Mouse (Mus musculus) heart, adult 18-20 months (tissue): ENCODE results near the gene D630036H23Rik. TPM values are rescaled to one million over a fixed set of nuclear protein-coding genes. Genes with fewer than 3 reads are reported as not detected.
A peak's percentile ranks its signal among the peaks of the same experiment; 100 is the strongest.
"Not testable (repeated sequence)": the region's sequence is repeated elsewhere in the genome, so short reads cannot be mapped to it uniquely, and the experiment has no call there.

Source experiments
- DNase-seq, 2 experiments: peaks; one replicate each; pipeline ENCODE4 v3.0.0; 2021 to 2022; ENCODE audit warnings: mixed read lengths in 1 of 2
- long read RNA-seq, 2 experiments: library from polyadenylated mRNA; stranded (forward); transcript quantifications; one replicate each; pipeline ENCODE4 v2.0.0; 2021
- total RNA-seq, 2 experiments: library from RNA; stranded (reverse); gene quantifications; 2 replicates each; pipeline ENCODE4 v1.2.3; 2021

D630036H23Rik gene
- total RNA-seq = 1 to 10 TPM; 1.4 to 1.5 TPM
- long read RNA-seq, experiment 1, partial matches to known transcripts = 0 of 3 reads
- long read RNA-seq, experiment 1, other reads (novel, unspliced or antisense) = 0 of 3 reads
- long read RNA-seq, experiment 2, partial matches to known transcripts = 0 of 2 reads
- long read RNA-seq, experiment 2, other reads (novel, unspliced or antisense) = 0 of 2 reads

- DNase-seq = peak; percentile 91
Measured at GRCm38 (mm10) chr12:36381441-36382340, at the start of gene D630036H23Rik, which contains the start of gene Ispd. TSS of gene D630036H23Rik (minus strand) at chr12:36382181. TSS of gene Ispd (plus strand) at chr12:36381450.

DNA sequence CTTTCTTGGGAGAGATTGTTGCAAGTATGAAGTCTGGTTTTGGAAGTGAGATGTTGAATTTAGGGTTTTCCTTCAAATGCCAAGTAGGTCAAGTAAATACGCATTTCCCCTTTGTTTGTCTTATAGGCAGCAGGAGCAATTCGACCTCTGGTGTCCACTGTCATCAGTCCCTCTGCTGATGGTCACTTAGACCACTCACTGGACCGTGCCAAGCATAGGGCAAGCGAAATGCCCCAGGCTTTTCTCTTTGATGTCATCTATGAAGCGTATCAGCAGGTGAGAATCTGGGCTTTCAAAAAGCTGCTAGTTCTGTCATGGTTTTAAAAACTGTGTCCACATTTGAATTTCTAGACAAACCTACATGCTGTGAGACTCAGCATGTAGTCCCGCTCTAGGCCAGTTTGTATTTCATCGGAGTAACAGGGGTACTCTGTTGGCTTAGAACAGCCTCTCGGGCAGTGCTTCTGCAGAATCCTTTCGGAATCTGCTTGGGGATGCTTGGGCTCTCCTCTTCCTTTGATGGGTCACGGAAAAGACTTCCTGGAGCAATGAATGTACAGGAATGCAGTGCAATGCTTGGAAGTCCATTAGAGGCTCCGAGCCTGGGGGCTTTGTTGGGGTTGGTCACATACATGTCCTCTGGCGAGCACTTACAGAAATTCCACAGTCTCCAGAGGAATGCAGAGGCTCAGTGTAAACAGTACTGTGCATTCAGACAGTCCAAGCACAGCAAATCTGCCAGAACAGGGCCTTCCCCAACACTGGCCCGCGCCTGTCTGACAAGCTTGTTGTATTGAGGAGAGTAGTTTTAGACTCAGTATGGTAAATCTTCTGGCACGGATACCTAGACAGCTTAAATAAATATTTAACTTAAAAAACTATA lies 44.4 kb upstream of the D630036H23Rik start:
- no peak for DNase-seq

- no peak for DNase-seq
Measured at GRCm38 (mm10) chr12:36425258-36425657, 43.3 kb upstream of the D630036H23Rik start.

GRCm38 (mm10) chr12:36423677-36424076 lies 41.7 kb upstream of the D630036H23Rik start:
- DNase-seq = no peak

DNA sequence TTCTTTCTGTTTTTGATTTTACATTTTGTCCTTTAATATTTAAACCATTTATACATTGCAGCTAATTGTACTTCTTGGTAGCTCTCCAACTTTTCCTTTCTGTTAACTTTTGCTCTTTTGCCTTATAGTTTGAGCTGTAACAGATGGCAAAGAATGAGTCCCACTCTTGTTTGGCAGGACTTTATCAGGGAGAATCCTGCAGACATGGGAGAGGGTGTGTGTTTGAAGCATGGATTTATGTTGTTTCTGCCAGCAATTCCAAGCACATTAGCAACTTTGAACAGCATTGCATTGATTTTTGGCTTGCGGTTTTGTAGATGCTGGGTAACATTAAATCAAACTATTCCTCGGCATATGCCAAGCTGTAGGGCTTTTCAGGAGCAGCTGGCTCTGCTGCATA lies 13.1 kb upstream of the D630036H23Rik start:
- DNase-seq = no peak

DNA sequence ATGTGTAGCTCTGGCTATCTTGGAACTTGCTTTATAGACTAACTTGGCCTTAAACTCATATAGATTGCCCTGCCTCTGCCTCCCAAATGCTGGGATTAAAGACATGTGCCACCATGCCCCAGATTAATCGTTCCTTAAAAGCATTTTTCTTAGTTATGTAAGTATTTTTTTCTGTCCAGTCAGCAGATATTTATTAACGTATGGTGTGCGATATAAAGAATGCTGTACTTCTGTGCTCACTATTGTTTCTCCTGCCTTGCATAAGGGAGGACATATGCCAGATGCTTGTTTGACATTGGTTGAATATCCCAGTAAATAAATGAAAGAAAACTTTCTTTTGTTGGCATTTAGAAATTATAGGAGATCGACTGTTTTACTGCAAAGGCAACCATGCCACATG lies 5.0 kb upstream of the D630036H23Rik start:
- DNase-seq = no peak

DNA sequence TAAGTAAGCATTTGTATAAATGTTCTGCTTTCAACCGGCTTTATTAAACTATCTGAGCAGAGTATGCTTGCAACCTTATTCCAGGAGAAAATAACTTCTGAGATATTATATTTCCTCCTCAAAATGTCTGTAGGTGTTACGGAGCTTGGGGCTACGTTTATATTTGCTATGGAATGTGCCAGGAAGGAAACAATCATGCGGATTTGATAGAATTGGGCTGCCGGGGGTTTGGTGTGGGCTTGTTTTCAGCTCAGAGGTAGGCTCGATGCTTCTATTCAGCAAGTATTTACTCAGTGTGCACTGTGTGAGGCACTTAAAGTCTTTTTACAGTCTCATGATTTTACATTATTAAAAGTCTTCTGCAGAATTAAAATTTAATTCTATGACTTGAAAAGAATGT lies 3.4 kb upstream of the D630036H23Rik start:
- DNase-seq = no peak

DNA sequence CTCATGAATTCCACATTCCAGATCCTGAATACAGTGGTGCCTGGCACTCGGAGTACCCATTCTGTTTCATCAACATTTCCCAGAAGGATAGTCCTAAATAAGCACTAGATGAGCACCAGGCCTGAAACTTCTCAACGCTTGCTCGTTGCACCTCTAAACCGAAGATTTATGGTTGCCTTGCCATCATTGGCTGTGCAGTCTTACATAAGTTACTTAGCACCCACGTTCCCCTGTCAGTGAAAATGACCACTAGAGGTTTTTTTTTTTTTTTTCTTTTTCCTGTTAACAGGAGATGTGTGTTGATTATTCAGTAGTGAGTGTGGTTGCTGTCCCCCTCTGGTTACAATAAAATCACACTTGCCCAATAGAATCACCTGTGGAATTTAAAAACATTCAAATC lies 1.2 kb downstream of the D630036H23Rik start:
- peak in 1 of 2 experiments; percentile 11 for DNase-seq

DNA sequence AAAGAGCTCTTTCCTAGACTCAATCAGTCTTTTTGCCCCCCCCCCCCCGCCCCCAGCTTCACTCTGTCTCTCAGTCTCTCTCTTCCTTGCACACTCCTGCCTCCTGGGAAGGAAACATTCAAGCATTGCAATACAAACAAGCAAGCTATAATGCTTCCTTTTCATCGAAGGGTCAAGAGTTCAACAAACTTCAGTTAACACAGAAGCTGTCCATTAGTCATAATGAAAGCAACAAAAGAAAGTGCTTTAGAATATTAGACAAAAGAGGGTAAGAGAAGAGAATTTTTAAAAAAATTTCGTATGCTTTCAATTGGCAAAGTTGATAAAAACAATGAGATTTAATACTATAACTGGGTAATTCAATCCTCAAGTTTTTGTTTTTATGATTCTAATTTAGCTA lies 1.7 kb downstream of the D630036H23Rik start:
- DNase-seq = no peak

DNA sequence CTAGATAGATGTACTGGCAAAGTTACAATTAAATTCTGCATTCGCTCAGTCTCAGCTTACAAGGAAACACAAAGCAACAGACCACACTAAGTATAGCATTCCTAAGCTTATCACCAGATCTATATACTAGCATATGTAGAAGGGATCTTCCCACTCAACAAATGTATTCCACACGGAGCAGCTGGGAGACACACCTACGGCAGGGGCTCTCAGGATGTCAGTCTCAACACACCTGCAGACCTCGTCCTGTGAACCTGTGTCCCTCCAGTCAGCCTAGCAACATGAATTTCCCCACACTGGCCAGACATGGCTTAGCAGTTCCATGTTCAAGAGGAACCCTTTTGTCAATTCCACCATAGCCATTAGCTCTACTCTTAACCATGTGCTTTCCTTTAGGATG lies 5.6 kb downstream of the D630036H23Rik start:
- DNase-seq = not testable (repeated sequence)

- DNase-seq = no peak
Measured at GRCm38 (mm10) chr12:36373237-36373998, 8.6 kb downstream of the D630036H23Rik start.

DNA sequence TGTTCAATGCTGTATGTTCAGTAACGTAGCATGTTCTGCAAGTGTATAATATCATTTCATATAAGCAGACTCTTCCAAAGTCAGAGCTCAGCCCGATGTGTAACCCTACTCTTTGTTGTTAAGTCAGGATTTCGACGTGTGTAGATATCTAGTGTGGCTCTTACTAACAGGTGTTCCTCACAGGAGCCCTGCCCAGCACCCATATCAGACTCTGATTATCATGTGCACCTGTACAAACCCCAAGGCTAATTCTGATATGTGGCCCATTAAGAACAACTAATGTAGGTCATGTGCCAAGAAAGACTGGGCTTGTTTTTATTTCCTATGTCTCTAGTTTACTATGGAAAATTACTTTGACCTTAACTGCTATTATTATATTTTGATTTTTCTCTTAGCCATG lies 18.0 kb downstream of the D630036H23Rik start:
- no peak for DNase-seq

DNA sequence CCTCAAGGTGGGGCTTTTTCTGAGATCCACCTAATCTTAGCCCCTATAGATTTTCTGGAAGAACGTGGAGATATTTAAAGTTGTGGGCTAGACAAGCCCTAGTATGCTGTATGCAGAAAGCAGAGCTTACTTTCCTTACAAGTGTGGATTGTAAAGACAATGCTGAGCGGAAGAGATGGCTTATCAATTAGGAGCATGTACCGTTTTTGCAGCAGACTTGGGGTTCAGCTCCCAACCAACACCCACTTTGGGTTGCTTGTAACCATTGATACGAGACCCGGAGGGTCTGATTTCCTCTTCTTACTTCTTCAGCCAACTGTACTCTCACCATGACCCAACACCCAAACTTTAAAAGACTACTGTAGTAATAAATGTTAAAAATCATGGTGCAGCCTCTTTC lies 21.3 kb downstream of the D630036H23Rik start:
- no peak for DNase-seq

GRCm38 (mm10) chr12:36360064-36360463 lies 21.9 kb downstream of the D630036H23Rik start:
- DNase-seq = no peak

DNA sequence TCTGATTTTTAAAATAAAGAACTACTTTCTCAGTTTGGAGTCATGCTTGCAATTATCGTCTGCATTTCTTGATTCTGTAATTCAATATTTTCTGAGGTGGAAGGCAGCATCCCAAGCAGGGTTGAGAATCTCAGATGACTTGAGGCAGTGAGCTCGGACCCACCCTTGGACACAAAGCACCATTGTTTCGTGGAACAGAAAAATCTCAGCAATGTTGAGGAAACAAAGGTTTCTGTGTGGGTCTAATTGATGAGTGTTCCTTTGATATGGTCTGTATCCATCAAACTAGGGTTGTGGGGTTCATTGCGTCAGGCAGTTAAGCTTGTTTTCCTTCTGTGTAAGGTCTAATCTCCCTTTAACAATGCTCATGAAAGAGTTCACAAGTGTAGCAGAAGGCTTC lies 37.9 kb downstream of the D630036H23Rik start:
- DNase-seq = no peak

DNA sequence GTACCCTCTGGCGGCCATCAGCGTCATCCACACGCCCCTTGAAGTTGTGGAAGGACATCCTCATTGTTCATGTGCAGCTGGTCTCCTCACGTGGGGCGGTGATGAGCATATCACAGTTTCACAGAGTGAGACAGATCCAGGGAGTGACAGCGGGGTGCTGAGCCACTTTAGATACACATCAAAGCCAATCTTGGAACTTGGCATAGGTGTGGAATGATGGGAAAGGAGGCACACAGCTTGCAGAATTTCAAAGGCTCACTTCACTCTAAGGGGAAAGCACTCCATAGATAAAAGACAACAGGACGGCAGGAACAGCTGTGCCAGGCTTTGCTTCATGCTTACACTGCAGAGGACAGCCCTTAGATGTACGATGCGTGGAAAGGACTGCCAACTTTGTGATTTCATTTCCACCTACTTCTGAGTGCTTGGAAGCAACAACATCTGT lies 48.1 kb downstream of the D630036H23Rik start:
- DNase-seq = no peak

DNA sequence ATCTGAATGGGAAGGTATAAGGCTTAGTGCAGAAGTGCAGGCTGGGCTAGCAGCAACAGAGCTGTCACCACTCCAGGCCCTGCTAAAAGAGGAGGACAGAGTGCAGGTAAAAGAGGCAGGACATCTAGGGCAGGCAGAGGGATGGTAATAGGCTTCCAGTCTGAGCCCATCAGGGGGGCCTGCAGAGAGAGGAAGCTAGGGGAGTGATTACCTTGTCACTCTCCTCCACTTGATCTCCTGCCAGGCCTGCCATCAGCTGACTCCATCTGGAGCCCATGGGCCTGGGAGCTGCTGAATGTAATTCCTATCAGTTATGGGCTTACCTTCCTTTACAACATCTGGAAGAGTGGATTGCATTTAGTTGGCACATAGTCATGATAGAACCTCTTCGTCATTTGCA lies 49.3 kb downstream of the D630036H23Rik start:
- no peak for DNase-seq
